Mouse (Mus musculus) kidney, adult 9 months (tissue): ENCODE measurements around the gene Nr2c1.

Experiments used
- DNase-seq: peaks from one replicate; pipeline ENCODE4 v3.0.0; 2022

The Nr2c1 gene

GRCm38 (mm10) chr10:94140227-94140931 lies 7.4 kb upstream of the Nr2c1 start:
- DNase-seq = no peak

DNA sequence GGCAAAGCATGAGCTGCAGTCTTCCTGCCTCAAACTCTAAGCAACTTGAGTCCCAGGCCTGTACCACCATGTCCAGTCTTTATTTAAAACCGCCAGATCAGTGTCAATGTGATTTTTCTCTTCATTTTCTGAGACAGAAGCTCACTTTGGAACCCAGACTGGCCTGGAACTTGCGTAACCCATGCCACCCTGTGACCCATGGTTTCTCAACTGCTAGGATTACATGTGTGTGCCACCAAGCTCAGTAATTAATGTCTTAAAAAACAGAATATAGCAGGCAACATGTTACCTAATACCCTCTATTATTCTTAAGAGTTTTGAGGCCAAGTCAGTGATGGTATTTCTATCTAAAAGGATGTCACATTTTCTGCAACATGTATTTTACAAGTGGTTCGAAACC lies 5.4 kb upstream of the Nr2c1 start:
- DNase-seq = no peak

- DNase-seq = no peak
Measured at GRCm38 (mm10) chr10:94144581-94144980, 3.2 kb upstream of the Nr2c1 start.

DNA sequence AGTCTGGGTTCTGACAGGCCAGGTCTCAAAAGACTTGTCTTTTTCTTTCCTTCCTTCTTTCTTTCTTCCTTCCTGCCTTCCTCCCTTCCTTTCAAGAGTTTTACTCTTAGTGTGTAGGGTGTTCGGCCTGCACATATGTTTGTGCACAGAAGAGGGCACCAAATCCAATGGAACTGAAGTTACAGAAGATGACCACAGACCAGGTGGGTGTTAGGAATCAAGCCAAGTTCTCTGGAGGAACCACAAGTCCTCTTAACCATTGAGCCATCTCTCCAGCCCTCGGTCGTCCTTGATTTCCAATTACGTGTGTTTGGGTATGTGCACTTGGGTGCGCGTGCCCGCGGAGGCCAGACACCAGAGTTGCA lies 450 bp upstream of the Nr2c1 start:
- DNase-seq = no peak

DNA sequence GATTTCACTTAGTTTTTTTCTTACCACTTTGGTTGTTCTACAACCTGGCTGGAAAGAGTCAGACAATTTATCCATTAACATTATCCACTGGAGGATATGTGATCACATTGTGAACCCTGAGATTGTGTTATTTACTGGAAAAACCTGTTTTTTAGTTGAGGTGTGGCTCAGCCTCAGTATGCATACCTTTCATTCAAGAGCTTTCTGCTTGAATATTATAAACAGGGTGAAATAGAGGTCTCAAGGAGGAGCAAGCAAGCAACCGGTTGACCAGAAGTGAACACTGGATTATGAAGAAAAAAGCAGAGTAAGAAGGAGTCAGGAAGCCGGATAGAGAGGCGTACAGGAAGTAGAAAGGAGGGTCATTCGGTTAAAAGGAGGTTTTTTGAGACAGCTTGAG lies 3.7 kb downstream of the Nr2c1 start:
- no peak for DNase-seq

DNA sequence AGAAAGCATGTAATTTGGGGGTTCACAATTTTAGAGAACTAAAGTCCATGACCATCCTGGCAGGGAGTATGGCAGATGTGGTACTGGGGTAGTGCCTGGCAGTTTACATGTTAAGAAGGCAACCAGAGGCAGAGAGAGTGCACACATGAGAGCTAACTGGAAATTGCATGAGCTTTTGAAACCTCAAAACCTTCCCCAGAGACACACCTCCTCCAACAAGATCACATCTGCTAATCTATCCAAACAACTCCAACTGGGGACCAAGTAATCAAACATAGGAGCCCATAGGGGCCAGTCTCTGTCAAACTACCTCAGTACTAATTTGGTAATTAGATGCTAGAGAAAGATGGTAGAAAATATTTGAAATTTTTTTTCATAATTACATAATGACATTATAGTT lies 6.0 kb downstream of the Nr2c1 start:
- no peak for DNase-seq

DNA sequence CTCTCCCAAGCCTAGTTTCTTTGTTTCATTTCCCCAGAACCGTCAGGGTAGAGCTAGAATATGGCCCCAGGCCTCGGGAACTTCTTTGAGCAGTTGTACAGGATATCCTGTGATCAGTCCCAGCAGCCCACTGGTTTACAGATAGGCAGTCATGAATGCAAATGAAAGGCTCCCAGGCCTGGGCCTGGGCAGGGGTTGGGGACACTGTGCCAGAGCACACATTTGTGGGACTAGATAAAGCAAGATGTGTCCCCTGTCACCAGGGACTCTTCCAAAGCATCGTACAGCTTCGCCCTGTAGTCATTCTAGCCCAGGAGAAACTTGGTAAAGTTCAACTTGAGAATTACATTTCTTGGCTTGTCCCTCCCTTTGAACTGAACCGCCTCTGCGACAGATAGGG lies 11.1 kb downstream of the Nr2c1 start:
- DNase-seq = no peak

DNA sequence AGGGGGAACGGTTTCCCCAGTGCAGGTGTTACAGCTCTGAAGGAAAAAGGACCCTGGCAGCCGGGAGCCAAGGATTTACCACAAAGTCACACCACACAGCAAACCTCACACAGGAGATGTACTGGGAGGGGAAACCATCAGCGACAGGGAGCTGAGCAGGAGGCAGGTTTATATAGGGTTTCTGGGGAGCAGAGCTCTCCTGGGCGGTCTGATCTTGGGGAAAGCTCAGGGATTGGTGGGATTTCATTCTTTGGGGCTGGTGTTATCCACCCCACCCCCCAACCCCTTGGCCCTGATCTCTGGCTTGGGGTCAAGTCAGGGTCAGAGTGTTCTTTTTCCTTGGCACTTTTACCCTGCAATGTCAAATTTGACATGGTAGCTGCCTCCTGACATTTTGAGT lies 11.6 kb downstream of the Nr2c1 start:
- DNase-seq = no peak

GRCm38 (mm10) chr10:94161051-94161765 lies 13.4 kb downstream of the Nr2c1 start:
- no peak for DNase-seq

GRCm38 (mm10) chr10:94162031-94162430 lies 14.2 kb downstream of the Nr2c1 start:
- DNase-seq = no peak

DNA sequence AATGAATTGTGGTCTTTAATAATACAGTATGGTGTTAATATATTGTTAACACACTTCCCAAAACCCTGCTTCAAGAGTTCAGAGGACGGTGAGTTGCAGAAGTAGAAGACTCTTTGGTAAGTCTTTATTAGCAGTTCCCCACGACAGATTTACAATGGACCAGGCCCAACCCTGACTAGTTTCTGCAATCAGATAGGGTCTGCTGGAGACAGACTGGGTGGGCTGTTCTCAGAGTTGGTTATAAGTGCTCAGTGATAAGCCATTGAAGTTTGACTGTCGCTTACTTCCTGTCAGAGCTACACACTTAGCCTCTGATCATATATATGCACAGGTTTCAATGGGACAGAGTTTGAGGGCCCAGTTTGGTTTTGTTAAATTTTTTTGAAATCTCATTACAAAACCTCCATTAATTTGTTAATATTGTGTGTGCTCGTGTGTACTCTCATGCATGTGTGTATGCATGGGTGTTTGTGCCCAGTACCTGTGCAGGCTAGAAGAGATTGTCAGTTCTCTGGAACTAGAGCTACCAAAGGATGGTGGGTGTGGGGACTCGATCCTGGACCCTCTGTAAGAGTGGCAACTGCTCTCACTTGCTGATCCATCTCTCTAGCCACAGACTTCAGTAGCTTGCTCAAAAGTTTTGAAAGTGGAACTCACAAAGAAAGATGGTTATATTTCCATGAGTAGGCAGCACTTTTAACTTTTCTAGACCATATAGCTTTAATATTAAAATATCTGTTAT lies 16.5 kb downstream of the Nr2c1 start:
- DNase-seq = no peak

- DNase-seq = no peak
Measured at GRCm38 (mm10) chr10:94165426-94165825, 17.6 kb downstream of the Nr2c1 start.

DNA sequence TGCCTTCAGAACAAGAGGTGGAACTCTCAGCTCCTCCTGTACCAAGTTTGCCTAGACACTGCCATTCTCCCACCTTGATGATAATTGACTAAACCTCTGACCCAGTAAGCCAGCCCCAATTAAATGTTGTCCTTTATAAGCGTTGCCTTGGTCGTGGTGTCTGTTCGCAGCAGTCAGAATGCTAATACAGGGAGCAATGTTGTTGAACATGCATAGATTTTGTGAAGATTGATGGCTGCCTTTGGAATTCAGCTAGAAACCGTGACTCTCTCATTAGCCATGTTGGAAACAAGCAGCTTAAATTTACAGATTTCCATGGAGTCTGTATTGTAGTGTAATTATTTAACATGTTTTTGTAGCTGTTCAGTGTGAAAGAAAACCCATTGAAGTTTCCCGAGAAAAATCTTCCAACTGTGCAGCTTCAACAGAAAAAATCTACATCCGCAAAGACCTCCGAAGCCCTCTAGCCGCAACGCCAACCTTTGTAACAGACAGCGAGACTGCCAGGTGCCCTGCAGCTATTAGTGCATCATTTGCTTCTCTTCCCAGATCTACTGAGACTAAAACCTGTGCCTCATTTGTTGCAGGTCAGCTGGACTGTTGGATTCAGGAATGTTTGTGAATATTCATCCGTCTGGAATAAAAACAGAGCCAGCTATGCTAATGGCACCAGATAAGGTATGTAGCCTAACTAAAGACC lies 19.4 kb downstream of the Nr2c1 start:
- no peak for DNase-seq

DNA sequence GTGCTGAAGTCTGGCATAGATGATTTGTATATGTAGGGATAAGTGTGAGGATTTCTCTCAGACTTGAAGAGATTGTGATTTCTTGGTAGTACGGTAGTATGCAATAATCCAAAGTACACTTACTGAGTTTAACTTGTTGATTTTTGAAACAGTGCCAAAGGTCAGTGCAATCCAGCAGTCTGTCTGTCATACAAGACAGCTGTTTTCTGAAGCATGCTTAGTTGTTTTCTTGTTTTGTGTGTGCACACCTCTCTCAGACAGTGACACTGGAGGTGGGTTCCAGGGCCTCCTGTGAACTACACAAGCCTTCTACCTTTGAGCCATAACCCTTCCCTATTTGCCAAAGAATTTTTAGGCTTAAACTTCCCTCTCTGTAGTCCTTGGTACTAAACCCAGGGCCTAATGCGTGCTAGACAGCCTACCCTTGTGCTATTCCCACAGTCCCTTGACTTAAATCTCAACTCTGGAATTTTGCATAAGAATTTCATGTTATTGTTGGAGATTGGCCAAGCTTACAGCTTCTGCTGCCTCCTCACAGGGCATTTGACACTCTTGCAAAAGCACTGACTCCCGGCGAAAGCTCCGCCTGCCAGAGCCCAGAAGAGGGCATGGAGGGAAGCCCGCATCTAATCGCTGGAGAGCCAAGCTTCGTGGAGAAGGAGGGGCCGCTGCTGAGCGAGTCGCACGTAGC lies 23.8 kb downstream of the Nr2c1 start:
- peak; percentile 42 for DNase-seq

- no peak for DNase-seq
Measured at GRCm38 (mm10) chr10:94172137-94172536, 24.3 kb downstream of the Nr2c1 start.

DNA sequence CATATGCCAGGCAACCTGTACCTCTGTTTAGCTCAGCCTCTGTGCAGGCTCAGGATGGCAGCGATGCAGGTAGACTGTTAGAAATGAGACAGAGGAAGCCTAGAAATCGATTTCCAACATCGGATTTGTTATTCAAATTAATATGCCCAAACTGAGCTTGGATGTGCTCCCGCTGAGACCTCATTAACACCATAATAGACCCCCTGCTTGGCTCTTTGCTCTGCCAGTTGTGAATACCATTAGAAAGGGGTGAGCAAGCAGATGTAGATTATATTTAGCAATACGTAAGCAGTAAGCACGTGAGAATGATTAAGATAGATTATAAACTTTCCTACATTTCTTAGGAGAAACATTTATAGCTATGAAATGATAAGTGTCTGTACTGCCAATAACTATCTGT lies 24.9 kb downstream of the Nr2c1 start:
- DNase-seq = no peak

DNA sequence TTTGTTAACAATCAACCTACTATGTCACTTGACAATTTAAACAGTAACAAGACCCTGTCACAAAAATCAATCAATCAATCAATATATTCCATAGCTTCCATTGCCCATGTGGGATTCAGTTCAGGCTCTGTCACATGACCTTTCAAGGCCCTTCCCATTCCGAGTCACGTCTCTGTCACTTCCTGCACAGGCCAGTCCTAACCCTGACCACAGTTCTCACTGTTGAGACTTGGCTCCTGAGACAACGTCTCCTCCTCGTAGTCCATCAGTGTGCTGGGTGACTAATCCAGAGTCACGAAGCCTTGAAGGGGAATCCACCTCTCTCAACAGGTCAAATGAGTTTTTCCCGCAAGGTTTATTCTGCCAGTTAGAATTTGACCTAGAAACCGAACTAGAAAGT lies 26.8 kb downstream of the Nr2c1 start:
- DNase-seq = no peak

GRCm38 (mm10) chr10:94183199-94183598 lies 35.4 kb downstream of the Nr2c1 start:
- DNase-seq = no peak

DNA sequence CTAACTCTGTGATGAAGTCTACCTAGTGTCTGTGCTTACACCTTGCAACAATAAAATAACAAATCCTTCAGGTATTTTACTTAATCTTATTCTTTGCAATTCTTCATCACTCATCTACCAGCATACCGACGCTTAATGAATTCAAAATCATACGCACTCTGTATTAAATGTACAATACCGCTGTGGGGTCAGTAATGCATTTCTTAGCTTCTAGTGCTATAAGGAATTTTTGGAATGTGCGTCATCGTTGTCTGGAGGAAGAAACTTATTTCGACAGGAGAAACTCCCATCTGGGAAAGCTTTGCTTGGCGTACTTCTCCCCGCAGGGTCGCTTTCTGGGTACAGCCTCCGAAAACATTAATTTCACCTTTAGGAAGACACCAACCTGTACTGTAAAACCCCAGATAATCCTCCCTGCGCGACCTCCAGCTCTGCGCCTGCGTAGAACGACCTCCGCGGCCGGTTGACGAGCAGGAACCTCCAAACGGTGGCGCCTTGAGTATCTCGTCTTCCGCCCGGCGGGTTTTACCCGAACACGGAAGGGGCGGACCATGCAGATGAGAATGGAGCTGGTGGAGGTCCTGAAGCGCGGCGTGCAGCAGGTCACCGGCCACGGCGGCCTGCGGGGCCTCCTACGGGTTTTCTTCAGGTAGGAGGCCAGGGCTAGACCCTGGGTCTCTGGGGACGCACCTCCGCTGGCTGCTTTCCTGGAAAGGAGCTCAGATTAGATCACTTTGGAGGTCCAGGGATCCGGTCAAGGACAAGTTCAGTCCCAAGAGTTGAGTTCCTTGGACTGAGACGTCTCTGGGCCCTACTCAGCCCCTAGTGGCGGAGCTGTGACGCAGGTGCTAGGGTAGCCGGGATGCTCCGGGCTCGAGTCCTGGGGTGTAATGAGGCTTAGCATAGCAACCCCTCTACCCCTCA lies 50.9 kb downstream of the Nr2c1 start, which contains the start of gene Ndufa12:
Gene Ndufa12 (plus strand): TSS at position 239 of the 924 bp plus-strand sequence.
- peak; percentile 97 for DNase-seq

DNA sequence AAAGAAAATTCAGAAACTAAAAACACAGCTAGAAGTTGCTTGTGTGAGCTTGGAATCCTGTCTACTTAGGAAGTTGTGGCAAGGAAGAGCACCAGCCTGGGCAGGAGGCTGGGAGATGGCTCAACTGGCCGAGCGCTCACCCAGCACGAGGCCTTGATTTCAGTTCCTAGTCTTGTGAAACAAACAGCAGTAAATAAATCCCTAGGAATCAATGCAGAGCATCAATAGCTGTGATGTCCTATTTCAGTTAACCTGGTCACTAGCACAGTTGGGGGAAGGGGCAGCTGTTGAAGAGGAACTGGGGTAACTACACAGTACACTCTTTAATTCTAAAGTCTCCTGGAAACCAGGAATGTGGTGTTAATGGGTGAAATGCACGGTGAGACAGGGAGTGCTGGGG lies 57.1 kb downstream of the Nr2c1 start:
- DNase-seq = no peak
